Mouse (Mus musculus) frontal cortex, postnatal 36 days (tissue): ENCODE data around the gene Epha8.

Source experiments
- DNase-seq, 2 experiments: peaks; one replicate each; pipeline ENCODE4 v3.0.0; 2022; ENCODE audit warnings: low spot score in 2 of 2

Gene Epha8

DNA sequence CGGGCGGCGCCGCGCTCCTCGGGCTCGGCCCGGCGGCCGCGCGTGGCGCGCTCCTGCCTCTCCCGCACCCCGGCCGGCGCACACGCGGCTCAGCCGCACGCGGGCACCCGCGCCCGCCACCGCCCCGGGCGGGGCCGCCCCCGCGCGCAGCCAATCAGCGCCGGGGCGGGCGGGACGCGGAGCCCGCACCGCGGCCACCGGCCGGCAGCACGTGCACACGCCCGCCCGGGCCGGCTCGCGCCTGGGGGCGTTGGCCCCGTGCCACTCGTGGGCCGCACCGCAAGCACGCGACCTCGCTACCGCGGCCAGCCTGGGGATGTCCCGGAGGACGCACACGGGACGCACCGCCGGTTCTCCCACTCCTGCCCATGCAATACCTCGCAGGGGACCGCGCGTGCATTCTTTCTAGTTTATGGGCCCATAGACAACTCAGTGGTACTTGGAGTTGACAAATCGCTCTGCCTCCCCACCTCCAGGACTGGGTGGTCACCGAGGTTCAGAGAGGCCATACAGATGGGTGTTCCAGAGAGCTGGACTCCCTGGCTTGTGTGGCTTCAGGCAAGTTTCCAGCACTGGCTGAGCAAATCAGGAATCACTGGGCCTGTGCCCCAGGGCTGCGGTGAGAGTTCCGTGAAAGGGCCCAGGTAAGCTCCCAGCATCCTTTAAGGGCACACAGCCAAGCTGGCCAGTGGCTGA, at the start of gene Epha8:
Epha8 (minus strand) TSS at position 66 of the 696 bp plus-strand sequence.
- no peak for DNase-seq

DNA sequence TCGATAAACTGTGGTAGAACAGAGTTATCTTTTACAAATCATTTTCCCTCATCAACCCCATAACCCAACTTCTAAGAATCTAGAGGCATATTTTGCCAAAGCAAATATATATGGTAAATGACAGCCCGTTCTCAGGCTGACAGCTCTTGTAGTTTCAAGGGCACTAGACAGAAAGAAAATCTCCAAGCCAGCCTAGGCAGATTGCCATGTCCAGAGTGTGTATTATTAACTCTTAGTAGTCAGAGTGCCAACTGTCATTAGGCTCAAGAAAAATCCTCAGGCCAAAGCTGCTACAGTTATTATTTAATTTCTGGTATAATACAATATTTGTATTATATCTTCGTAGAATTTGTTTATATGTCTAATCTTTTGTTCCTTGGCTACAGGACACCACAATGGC, 45.2 kb upstream of the Epha8 start:
- no peak for DNase-seq

DNA sequence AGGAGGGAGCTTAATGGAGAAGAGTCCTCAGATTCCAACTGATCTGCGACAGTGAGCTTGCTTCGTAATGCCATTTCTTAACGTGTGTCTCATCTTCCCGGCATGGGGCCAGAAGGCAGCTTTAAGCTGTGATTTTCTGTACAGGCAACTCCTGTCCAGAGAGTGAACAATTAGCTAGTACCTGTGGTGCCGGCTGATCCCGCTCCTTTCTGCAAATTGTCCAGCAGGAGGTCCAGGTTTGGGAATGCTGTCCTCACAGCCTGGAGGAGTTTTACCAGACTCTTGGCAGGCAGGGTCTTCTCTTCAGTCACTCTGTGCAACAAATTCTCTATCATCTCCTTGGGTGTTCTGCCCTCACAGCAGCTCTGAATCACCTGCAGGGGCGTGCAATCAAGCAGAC, 44.4 kb upstream of the Epha8 start:
- no peak for DNase-seq

DNA sequence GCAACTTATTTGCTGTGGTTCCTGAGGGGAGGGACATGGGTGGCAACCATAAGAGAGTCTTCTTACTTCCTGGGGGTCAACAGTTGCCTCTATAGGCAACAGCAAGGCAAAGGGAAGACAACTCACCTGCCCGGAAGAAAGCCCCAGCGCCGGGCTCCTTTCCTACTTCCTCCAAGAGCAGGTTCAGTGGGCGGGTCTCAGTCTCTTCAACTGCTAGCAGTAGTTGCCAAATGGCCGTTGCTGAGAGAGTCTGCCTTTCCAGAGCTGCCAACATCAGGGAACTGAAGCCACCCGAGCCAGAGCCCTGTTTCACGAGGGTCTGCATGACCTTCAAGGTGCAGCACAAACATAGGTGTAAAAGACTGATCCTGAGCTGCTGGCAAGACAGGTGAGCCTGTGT, 41.8 kb upstream of the Epha8 start:
- DNase-seq: no peak

DNA sequence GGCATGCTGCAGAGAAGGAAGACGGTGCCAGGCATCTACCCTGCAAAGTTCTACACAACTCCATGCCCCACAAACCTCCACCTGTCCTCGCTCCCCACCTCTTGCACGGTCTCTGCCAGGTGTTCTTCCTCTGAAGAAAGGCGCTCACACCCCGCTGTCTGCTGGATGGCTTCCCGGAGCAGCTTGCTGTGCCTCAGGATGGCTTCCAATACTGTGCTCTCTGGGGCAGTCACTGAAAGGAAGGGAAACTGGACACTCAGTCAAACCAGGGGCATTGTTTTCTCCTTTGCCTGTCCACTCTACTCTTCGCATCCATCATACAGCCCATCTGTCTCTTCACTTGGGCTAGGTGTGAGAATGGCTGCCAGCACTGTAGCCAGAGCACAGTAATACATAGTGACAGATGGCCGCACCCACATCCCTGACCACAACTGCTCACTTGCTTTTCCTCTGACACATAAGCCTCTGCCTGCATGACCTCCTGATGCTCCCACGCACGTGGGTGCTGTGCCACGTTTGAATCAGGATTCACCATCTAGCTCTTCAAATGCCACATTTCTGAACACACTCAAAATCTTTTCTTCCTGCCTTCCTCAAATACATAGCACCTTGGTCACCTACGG, 41.2 kb upstream of the Epha8 start:
- no peak for DNase-seq

DNA sequence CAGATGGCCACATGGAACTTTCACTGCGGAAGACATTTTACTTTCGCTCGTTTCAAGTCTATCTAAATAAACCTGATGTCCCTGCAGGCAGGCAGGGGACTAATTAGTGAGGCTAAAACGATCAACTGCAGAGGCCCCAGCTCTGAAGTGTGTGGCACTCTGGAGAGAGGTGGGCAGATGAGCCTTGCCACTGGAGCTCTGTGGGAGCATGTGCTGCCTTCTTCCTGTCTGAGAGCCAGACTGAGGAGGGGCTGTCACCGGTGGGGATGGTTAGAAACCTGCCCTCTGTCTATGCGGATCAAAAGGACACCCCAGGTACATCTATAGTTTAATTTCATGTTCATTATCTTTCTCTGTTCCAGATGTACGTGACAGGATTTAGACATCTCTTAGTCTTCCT, 40.3 kb upstream of the Epha8 start:
- no peak for DNase-seq

DNA sequence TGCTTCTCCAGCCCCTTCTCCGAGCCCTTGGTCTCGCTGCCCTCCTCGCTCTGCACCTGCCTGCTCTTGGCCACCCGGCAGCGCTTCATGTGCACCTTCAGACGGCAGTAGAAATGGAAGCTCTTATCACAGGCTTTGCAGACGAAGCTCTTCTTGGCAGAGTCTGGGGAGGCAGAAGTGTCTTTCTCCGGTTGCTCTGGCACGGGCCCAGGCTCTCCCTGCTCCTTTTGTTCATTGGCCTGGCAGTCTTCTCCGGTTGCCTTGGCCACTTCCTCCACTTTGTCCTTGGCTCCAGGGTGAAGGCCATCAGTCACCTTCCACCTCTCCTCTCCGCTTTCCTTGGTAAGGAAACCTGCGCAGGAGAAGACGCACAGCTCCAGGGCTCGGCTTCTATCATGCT, 38.7 kb upstream of the Epha8 start:
- DNase-seq: no peak

DNA sequence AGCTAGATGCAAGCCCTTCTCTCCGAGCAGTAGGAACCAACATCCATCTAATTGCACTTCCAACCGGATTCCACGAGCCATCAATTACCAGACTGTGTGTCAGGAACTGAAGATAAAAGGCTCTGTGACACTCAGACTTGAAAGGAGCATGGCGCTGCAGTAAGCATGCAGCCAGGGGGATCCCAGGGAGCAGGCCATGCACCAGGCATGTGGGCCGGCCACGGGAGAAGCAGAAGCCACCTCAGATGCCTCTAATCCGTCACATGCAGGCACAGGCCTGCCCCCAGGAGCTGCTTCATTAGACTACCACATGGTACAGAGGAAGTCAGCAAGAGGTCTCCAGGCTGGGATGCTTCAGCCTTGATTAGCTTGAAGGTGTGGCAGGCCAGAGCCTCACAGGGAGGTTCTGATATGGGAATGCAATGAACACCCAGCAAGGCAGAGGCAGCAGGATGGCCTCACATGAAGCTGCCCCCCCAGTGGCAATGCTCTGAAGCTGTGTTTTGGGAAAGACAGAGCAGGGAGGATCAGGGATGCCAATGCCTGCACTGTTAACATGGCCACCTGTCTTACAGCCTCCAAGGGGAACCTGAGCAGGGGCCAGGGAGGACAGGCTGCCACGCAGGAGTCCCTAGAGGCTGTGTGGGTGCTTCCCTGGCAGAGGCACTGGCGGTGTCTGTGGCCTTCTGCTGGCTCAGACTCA, 25.5 kb upstream of the Epha8 start:
- no peak for DNase-seq

DNA sequence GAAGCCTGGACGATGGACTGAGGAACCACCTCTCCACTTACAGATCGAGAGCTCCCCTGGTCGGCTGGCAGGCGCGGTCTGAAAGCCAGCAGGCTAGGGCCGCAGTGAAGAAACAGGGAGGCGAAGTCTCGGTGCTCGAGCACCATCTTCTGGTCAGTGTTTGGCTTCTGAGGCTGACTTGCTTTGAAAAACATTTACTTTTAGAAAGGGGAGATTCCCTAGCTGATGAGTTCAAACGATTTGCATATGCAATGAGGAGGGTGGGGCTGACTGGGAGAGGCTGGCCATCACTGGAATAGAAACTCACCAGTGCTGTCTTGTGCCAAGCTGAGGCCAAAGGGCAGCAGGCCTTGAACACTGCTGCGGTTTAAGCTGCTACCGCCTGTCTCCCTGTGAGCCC, 24.7 kb upstream of the Epha8 start:
- DNase-seq: peak in 1 of 2 experiments; percentile 55

DNA sequence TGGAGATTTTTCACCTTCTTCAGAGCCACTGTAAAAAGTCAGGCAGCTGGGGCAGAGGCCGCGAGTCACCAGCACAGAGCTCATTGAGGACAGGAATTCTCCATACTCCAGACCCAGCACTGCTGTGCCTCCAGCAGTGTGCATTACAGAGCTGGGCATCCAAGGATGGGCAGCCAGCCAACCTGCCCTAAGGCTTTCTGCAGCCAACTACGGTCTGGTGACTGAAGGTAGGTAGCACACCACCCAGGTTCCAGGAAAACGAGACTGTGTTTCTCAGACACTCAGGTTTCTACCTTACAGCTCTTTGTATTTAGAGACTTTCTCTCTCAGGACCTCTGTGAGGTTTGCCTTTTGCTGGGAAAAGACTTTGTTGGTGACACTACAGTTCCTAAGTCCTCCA, 24.3 kb upstream of the Epha8 start:
- no peak for DNase-seq

DNA sequence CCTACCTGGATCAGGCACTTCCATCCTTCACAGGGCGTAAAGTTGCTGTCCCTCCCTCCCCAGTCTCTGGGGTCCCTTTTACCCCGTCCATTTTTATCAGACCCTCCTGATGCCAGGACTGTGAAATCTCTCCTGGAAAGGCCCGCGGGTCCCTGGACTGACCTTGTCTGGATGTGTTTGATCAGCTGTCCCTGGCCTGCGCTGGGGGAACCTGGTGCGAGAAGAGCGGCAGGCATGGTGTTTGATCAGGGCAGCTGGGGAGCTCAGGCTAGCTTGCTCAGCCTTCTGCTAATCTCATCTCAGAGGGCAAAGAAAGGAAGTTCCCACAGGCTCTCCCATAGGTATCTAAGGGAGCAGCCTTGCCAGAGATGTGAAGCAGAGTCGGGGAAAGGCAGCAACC, 20.6 kb upstream of the Epha8 start:
- no peak for DNase-seq

DNA sequence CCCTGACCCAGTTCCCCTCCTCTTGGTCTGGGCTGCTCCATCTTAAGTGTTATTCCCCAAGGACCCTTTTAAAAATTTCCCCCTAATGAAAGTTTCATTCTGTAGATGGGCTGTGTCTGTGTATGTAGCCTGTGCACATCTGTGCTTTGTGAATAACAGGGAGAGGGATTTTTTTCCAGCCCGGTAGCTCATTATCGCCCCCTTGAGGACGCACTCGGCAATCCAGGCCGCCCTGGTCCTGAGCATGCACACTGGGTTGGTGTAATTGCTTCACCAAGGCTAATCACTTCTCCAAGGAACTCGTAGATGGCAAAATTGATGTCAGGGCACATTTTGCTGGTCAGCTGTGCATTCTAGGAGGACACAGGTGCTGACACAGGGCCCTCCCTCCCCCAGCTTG, 14.3 kb upstream of the Epha8 start:
- DNase-seq: peak in 1 of 2 experiments; percentile 43

DNA sequence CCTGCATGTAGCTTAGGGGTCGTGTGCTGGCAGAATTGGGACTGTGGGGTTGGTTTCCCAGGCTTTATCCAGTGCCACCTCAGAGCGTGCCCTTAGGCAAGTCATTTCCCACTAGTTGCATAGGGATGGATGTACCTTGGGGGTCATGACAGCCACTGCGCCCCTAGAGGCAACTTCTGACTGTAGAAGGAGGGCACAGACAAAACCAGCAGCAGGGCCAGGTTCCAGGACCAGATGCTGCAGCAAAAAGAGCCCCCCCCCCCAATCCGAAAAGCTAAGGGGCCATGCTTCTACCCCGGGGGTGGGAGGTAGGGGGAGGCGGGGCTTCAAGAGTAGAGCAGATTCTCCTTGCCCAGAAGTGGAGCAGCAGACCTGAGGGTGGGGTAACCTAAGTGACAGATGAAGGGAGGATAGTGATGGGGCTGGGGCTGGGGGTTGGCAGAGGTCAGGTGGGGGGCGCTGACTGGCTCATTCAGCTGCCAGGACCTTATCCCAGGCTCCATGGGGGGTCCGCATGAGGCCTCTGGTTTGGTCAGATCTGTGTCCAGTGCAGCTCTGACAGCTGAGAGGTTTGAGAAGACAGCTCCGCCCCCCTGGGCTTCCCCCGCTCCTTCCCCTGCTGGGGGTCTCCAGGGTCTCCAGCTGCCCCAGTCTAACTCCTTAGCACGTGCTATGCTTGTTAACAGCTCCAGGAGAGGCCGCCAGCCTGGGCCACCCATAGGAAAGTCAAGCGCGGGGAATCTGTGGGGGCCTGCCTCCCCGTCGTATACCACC, 13.1 kb upstream of the Epha8 start:
- no peak for DNase-seq

DNA sequence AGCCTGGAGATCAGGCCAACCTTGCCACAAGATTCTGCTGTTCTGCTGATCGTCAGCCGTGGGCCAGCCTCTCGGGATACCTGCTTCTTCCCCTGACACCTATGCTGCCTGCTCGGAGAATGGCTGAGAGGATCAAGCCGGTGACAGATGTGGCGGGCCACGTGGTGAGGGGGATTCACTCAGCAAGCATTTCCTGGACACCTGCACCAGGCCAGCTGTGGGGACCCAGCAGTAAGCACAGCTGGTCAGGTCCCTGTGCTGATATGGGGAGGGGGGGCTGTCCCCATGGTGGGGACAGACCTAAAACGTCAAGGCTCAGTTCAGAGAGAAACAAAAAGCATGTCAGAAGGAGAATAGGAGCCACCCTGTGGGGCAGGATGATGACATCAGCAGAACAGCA, 12.5 kb upstream of the Epha8 start:
- no peak for DNase-seq

DNA sequence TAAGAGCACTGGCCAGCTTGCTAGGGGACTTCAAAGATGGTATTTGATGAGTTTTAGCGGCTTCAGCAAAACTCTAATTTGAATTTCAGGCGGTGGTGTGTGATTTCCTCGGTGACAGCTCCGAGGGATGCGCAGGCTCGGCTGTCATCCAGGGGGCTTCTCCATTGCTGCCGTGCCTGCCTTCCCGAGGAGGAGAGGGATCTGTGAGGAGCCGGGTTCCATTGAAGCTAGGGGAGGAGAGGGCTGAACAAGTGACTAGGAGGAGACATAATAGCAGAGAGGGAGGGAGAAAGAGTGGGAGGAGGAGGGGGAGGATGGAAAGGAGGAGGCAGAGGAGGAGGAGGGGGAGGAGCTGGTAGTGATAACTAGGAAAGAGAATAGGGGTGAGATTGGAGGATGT, 10.9 kb upstream of the Epha8 start:
- DNase-seq: no peak

DNA sequence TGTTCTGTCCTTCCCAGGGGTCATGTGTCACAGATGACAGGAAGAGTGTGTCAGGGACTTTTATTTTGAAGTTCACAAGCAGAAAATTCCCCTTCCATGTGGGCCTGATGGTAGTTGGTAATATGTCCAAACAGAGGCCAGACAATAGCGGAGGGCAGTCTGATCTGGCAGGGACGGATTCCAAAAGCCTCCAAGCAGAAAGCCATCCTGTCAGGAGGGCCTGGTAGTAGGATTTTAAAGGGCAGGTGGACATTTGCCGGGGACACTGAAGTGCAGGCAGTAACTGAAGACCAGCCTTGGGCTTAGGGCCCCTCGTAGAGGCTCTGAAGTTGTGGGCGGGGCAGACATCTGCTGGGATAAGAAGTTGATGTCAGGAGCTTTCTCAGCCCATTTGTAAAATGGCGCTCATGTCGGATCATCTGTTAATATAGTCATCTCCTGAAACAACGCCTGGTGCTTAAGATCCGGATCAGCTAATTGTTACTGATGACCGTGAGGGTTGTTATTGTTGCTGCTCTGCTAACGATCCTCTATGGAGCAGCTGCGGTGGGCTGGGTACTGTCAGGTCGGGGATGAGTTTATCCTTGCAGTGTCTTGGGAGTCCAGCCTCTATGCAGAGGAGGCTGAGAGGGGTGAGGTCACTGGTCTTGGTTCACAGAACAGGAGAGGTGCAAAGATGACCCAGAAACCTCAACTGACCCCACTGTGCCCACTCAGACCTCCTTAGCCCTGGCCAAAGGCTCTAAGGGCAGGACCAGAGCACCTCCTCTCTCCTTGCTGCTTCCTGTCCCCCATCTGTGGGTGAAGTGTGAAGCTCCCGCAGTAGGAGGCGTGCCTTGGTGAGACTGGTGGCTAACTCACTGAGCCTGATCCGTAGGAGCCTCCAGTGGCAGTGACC, 10.1 kb upstream of the Epha8 start:
- no peak for DNase-seq

DNA sequence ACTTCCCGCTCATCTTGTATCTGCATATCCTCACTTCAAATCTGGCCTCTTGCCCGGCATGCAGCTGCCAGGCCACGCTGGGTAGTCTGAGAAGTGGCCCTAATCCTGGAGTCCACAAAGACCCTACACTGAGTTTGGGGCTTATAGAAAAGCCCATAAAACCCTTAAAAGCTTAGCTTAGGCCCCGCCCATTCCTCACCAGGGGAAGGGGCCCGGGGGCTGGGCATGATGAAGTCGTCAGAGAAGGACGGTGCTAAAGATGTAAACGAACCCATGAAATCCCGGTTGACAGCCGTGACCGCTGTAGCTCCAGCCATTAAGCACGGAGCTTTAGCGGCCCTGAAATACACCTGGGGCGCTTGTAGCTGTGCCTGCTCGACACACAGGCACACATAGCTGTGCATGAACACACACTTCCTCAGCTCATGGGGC, 8.4 kb upstream of the Epha8 start:
- DNase-seq: no peak

DNA sequence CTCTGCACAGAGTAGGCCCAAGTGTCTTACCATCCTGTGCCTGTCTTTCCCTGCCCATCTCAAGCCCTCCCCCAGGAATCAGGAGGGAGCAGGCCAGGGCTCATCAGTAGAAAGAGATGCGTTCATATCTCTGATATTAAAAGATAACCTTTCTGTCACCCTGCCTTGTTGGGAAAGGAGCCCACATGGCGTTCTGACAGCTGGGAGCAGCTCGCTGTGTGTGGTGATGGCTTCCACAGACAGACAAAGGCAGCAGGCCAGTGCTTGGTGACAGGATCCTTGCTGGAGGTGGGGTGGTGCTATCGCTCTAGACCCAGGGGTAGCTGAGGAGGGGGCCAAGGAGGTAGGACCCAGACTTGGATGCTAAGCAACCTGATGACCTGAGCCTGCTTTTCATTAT, 5.8 kb upstream of the Epha8 start:
- DNase-seq: no peak

DNA sequence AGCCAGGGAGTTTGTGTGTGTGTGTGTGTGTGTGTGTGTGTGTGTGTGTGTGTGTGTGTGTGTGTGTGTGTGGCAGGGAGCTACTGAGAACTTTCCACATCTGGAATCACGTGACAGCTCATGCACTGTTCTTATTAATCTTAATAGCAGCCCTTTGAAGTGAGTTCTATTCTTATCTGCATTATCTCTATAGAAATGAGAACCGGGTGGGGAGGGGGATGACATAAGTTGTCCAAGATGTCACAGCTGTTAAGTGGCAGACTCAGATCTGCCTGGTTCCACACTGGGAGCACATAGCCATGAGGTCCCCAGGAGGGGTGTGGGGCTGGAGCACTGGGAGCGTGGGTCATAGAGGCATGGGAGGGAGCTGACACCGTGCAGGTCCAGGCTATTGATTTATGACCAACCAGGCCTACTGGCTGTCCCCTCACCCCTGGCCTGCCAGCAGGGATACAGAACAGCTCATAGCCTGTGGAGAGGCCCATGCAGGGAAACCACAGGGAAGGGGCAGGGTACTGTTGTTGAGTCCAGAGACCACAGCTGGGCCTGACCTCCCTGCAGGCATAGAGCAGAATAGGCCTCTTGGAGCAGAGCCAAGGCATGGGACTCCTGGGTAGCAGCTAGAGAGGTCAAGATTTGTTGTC, 5.1 kb upstream of the Epha8 start:
- no peak for DNase-seq

DNA sequence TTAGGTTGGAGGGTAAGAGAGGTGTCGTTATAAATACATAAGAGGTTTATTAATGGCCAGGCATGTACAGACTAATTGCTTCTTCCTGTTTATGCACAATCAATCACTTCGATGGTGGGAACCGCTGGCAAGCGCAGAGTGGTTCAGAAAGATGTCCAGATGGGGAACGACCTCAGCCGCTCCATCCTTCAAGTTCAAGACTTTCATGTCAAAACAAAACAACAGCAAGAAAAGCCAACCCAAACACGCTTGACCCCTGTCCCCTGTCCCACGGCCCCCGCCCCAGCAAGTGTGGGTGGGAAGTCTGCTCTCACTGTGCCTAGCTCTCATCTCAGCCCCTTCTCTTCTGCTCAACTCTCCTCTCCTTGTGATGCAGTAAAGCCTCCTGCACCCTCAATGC, 4.0 kb upstream of the Epha8 start:
- no peak for DNase-seq

DNA sequence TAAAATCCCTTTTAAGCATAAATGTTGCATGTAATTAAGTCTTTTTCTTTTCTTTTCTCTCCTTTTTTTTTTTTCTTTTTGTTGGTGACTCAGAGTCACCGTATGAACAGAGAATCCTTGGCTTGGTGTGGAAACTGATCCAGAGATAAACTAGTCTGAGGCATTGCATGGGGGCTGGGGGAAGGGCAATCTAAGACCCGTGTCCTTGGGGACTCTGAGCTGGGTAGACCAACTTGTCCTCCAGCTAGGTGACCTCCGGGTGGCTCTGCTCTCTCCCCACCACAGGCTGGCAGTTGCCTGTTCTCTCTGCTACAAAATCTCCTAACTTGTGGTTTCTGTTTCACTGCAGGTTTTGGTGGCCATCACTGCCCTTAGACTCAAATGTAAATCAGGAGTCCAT, 3.5 kb upstream of the Epha8 start:
- DNase-seq: no peak
